Mouse (Mus musculus) right cerebral cortex, postnatal 10 days (tissue): Measurements from ENCODE around the gene Atxn1.
A peak's percentile ranks its signal among the peaks of the same experiment; 100 is the strongest.

Source experiments
- DNase-seq, 2 experiments: peaks; one replicate each; pipeline ENCODE4 v3.0.0; 2021; ENCODE audit warnings: low spot score in 2 of 2

Atxn1 gene

GRCm38 (mm10) chr13:45726181-45726580 lies 238.6 kb downstream of the Atxn1 start:
- DNase-seq, result no peak

DNA sequence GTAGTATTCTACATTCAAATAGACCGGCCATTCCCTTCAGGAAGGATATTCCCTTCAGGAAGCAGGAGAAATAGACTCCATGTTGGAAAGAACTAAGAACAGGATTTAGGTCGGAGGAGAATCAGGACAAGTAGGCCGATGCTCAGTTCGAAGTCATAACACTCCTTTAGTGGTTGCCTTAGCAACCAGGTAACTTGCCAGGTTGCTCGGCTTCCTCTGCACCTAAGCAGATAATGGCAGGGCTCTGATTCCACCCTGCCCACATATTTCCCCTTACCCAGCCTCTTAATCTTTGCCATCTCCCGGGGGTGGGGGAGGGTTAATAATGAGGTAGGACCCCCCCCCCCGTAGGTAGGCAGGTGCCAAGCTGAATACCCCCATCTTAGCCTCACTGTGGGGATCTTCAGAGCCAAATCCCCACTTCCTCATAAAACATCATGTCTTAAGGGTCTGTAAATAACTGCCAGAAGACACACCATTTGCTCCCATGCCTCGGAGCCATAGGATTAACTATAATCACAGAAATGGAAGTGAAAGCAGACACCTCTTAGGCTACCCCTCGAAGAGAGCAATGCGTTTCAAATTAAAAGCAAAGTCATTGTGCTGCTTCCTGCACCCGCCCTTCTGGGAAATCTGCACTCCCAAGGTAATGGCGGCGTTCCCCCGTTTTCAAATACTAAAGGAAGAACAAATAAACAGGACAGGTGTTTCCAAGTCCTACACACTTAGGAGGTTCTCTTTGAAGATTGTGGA lies 240.1 kb downstream of the Atxn1 start:
- DNase-seq, result no peak

GRCm38 (mm10) chr13:45722885-45723284 lies 241.9 kb downstream of the Atxn1 start:
- no peak for DNase-seq

- DNase-seq, result peak in 1 of 2 experiments; percentile 55
These were observed 243.2 kb downstream of the Atxn1 start for GRCm38 (mm10) chr13:45721621-45722020.

DNA sequence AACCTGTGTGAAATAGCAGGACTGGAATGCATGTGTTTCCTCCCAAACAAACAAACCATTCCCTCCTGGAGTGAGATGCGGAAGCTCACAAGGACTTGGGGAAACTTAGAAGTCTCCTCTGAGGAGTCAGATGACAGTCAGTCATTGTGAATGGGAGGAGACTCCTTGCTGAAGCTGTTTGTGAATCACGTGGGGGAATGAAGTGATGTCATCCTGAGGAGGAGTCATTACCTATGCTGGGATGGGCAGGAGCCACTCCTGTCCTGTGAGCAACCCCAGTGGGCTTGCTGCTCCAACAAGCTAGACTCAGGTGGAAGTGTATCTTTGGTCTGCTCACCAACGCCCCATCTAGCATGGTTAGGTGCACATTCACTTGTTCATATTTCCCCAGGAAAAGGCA lies 246.0 kb downstream of the Atxn1 start:
- DNase-seq, result no peak

DNA sequence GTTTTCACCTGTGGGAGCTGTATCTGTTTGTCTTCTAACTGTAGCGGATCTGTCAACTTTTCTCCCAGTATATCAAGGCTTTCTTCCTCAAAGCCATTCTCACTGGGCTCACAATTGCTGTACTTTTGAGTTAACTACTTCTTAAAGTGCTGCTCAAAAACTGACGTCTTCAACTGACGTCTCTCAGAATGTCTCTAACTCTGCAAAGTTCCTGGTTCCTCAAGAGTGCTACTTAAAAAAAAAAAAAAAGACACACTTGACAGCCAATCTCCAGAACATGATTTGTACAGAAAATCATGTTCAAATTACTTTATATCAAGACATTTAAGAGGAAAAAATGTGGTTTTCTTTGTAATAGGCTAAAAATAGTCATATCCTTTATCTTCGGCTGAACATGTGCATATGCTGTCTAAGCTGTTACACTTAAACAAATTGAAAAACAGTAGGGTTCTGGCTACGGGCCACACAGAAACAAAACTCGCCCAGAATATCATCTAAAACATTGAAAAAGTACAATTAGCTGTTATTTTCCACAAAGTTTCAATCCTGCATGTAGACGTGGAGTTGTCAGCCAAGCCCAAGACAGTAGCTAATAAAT lies 249.1 kb downstream of the Atxn1 start:
- no peak for DNase-seq

GRCm38 (mm10) chr13:45710041-45710440 lies 254.8 kb downstream of the Atxn1 start:
- no peak for DNase-seq

DNA sequence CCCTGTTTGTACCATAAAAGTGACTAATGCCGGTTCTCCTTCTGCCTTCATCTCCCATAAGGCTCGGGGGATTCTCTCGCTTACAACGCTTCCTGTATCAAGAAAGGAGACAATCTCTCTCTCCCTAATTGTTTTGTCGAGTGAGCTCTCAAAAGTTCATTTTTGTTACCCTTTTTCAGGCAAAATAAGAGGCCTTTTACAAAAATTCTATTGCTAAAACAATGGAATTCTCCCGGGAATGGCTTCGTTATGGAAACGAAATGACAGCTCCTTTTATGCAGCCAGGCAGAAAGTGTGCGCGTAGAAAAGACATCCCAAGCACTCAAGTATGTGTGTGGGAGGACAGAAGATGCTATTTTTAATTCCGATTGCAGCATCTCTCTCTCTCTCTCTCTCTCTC lies 255.4 kb downstream of the Atxn1 start:
- peak; percentile 52 to 73 for DNase-seq

- no peak for DNase-seq
These were observed 263.5 kb downstream of the Atxn1 start for GRCm38 (mm10) chr13:45701296-45701790.

GRCm38 (mm10) chr13:45698982-45699381 lies 265.8 kb downstream of the Atxn1 start:
- DNase-seq, result no peak

- no peak for DNase-seq
These were observed 268.8 kb downstream of the Atxn1 start for GRCm38 (mm10) chr13:45696009-45696408.

GRCm38 (mm10) chr13:45694921-45695437 lies 269.8 kb downstream of the Atxn1 start:
- peak in 1 of 2 experiments; percentile 27 for DNase-seq

- DNase-seq, result peak in 1 of 2 experiments; percentile 24
These were observed 270.9 kb downstream of the Atxn1 start for GRCm38 (mm10) chr13:45693953-45694352.

DNA sequence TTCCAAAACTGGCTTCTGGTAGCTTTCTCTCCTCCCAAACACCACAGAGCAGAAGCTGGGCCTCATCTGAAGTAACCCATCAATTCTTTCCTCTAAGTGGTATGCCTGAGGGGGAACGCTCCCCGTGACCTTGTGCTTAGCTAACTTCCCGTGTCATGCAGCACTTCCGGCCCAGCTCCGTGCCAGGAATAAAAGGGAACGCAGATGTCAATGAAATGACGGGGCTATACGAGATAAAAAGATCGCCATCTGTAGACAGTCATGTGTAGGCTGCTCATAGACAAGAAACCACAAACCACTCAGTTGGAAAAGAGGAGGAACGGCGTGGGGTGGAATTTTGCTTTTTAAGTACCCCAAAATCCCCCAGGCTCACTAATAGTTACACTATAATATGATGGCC lies 271.3 kb downstream of the Atxn1 start:
- DNase-seq, result peak in 1 of 2 experiments; percentile 33

DNA sequence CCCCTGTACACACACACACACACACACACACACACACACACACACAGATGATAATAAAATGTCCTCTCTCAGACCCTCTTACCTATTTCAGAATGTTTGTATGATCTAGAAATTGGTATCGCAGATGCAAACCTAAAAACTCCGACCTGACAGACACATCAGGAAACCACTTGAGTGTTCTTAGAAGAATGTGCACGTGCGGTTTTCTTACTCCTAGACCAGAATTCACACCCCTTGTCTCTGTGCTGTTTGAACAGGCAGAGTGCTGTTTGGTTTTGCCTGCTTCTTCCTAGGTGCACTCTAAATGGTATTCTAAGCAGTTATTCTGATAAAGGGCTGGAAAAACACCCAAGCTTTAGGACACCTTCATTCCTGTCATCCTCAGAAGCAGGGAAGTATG lies 271.7 kb downstream of the Atxn1 start:
- no peak for DNase-seq

DNA sequence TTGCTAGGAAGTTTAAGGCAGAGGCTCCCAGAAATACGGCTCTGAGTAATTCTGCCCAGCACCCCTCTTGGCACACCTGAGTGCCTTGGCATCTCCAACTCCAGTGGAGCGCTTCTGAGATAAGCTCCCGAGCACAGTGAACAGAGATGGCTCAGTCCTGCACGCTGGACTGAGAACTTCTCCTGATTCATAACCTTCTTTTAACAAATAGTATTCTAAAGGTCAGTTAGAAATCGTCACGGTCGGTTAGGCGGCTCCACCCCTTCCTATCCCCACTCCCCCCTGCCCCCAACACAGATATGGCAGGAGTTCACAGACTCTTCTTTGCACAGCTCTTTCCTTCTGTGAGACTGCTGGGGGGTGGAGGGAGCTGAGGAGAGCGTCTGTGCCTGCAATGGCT lies 272.4 kb downstream of the Atxn1 start:
- peak in 1 of 2 experiments; percentile 24 for DNase-seq

DNA sequence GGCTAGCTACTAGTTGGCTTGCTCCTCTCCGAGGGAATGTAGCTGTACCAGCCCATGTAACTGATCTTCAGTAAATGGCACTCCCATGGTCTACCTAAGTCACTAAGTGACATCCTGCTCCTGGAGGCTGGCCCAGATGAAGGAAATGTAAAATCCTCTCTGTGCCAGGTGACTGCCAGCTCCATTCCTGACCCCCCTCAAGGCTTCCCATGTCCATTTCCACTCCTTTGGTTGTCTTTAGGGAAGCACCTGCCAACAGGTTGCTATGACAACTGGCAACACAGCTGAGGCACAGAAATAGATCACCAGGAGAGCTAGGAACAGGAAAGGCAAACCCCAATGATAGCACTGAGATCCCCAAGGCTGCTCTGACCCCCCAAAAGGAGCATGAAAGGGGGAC lies 274.4 kb downstream of the Atxn1 start:
- DNase-seq, result no peak

- DNase-seq, result no peak
These were observed 275.9 kb downstream of the Atxn1 start for GRCm38 (mm10) chr13:45688864-45689263.

DNA sequence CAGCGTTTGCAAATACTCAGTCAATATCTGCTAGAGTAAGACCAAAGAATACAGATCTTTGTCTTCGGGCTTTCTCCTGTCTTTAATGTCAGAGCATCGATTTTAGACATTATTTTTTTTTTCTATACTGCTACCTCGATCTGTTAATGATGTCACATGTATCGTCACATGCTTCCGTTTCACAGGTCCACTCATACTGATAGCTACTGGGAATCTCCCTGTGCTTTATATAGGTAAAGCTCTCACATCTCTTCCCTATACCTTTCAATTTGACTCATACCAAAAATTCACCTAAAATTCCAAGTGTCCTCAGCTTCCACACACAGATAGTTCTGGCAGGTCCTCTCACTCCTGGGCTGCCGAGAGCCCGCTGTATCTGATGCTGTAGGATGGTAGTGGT lies 277.2 kb downstream of the Atxn1 start:
- no peak for DNase-seq

DNA sequence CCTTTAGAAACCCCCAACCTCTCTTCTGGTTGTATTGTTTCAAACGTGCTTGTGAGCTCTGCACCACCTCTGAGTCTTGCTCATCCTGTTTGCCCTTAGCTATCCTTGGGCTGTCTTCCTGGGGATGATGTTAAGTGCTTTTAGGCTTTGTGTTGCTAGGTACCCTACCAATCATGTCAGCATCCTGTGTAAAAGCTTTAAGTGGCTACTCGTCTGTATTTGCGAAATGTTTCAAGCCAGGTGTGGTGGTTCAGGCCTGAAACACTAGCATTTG lies 278.6 kb downstream of the Atxn1 start:
- no peak for DNase-seq

- no peak for DNase-seq
These were observed 279.1 kb downstream of the Atxn1 start for GRCm38 (mm10) chr13:45685575-45686308.

DNA sequence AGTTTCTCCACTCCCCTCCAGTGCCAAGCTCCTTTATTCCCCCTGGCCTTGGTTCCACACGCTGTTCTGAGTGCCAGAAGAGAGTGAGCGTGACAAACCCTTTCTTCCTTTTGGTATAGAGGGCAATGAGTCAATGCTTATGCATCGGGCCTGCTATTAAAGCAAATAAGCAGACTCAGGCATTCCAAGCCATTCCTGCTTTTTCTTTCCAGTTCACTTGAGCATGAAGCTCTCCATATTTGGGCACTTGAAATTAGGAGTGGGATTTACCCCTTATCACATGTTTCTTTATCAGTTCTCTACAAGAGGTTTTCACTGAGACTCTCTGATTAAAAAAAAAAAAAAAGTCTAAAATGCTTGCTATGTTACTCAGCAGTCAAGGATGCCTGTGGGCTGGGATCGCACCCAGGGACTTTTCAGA lies 279.9 kb downstream of the Atxn1 start:
- no peak for DNase-seq

DNA sequence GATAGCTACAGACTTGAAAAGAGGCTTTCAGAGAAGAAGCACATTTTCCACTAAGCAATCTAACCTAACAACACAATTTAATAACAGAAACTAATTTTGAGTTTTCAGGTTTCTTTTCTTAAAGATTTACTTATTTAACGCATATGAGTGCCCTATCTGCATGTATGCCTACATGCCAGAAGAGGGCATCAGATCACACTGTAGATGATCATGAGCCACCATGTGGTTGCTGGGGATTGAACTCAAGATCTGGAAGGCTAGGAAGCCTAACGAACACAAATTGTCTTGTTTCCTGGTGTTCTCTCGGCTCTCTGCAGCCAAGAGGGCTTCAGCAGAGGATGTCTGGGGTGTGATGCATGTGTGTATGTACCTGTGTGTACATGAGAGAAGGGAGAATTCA lies 280.8 kb downstream of the Atxn1 start:
- no peak for DNase-seq
